Mouse (Mus musculus) C2C12 (cell line): ENCODE results near the gene Sdad1.

ENCODE experiments used
- CEBPB ChIP-seq: IDR thresholded peaks from one replicate; pipeline ENCODE4 v1.6.1; 2011; ENCODE audit warnings: low read depth, mild to moderate bottlenecking, control low read depth, moderate library complexity
- CTCF ChIP-seq: IDR thresholded peaks from one replicate; pipeline ENCODE4 v1.5.1; 2011; ENCODE audit not compliant: control insufficient read depth, insufficient read depth, insufficient read length
- FOSL1 ChIP-seq: IDR thresholded peaks from one replicate; pipeline ENCODE4 v1.8.0; 2011; ENCODE audit warnings: mild to moderate bottlenecking, low read length; ENCODE audit not compliant: poor library complexity, insufficient read depth, severe bottlenecking
- MAX ChIP-seq: IDR thresholded peaks from one replicate; pipeline ENCODE4 v1.6.1; 2011; ENCODE audit warnings: mild to moderate bottlenecking, control low read depth
- MYOD1 ChIP-seq: IDR thresholded peaks from one replicate; pipeline ENCODE4 v1.6.1; 2011; ENCODE audit warnings: low read depth; ENCODE audit not compliant: control insufficient read depth, insufficient read length
- MYOG ChIP-seq: IDR thresholded peaks from one replicate; pipeline ENCODE4 v1.6.1; 2011; ENCODE audit not compliant: control insufficient read depth, insufficient read length; ENCODE audit errors: extremely low read depth
- USF1 ChIP-seq: IDR thresholded peaks from one replicate; pipeline ENCODE4 v1.6.1; 2011; ENCODE audit warnings: low read depth, mild to moderate bottlenecking, control low read depth, moderate library complexity

- no peak for TF ChIP-seq USF1
- no peak for TF ChIP-seq CTCF
- TF ChIP-seq MYOD1 = no peak
- TF ChIP-seq MAX = no peak
- no peak for TF ChIP-seq CEBPB
- no peak for TF ChIP-seq MYOG
- TF ChIP-seq FOSL1 = no peak
Observed at GRCm38 (mm10) chr5:92340606-92341005, 30.3 kb upstream of the Sdad1 start.
